Mouse (Mus musculus) ES-Bruce4 (cell line): Measurements from ENCODE around the gene Cnksr1.

Experiments
- CTCF ChIP-seq: IDR thresholded peaks from one replicate; pipeline ENCODE4 v1.8.1; 2011; ENCODE audit warnings: low read depth, low read length
- EP300 ChIP-seq: IDR thresholded peaks from 2 replicates; pipeline ENCODE4 v1.6.1; 2011; ENCODE audit warnings: low read depth, low read length; ENCODE audit not compliant: insufficient read depth

DNA sequence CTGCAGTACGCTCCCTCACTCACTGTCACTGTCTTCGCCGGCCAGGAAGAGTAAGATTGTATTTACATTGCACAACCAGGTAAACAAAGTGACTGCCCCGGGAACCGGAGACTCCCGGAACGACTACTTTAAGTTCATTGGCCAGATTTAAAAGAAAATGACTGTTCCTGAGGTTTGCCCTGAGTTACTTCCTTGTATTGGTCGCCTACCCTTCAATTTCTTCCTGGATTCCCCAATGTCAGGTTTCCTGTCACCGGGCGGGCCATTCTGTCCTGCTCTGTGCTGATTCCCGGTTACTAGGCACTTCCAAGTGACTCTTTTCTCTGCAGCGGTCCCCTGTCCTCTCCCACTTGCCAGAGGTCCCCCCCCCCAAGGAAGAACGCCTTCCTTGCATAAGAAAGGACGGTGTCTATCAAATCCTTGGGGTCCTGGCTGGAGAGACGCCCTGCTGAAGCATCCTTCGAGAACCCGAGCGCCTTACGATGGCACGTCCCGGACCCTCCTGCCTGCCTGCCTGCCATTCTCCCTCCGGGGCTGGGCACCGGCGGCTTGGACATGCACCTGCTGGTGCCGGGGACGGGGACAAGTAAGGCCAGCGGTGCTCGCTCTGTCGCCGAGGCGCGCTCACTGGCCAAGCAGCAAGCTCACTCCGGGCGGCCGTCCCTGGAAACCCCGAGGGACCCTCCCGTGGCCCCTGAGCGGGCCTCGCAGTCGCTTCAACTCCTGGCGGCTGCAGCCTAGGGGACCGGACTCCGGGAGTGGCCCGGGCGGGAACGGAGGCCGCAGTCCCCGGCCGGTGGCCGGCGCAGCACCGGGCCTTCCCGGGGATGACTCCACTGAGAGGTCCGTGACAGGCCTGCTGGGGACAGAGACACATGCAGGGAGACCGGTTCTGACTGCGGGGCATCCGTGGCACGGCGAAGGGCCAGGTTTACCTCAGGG is 48.3 kb upstream of the Cnksr1 start:
- no peak for TF ChIP-seq CTCF
- no peak for TF ChIP-seq EP300
